Mouse (Mus musculus) adrenal gland, adult 2 months (tissue): ENCODE results near the gene Nbl1. TPM values are rescaled to one million over a fixed set of nuclear protein-coding genes. Genes with fewer than 3 reads are reported as not detected.
A peak's percentile ranks its signal among the peaks of the same experiment; 100 is the strongest.

Experiments
- DNase-seq: peaks from one replicate; pipeline ENCODE4 v3.0.0; 2021
- polyA plus RNA-seq: library from polyadenylated mRNA; depleted of rRNA; stranded (reverse); fragments of >200 nt; gene quantifications from 2 replicates; pipeline ENCODE4 v1.2.3, GENCODE M21; 2012
- total RNA-seq, 2 experiments: library from RNA; stranded (reverse); gene quantifications; 2 replicates each; pipeline ENCODE4 v1.2.3; 2021

Gene Nbl1
- total and polyA plus RNA-seq, 3 experiments, result 44.0 to 135 (median 64.4) TPM

DNA sequence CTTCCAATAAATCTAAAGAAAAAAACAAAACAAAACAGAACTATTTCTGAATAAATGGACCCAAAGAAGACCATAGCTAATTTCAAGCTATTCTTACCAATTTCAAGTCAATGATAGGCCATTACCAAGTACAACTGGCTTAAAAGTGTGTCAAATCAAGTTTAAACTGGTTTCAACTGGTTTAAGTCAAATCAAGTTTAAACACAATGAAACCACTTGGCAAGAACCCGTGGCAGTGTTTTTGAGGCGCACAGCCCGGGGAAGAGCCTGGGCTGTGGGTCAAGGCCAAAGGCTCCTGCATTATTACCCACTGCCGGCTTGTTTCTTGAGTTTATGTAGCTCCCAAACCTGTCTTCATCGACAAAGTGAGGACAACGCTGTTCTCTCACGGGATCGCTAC is 7.5 kb upstream of the Nbl1 start:
- DNase-seq, result no peak

- DNase-seq, result no peak
Measured at GRCm38 (mm10) chr4:139096201-139096600, 3.4 kb upstream of the Nbl1 start.

GRCm38 (mm10) chr4:139095406-139095805 is 2.6 kb upstream of the Nbl1 start:
- DNase-seq, result peak; percentile 62

- DNase-seq, result no peak
Measured at GRCm38 (mm10) chr4:139093196-139093530, 370 bp upstream of the Nbl1 start.

DNA sequence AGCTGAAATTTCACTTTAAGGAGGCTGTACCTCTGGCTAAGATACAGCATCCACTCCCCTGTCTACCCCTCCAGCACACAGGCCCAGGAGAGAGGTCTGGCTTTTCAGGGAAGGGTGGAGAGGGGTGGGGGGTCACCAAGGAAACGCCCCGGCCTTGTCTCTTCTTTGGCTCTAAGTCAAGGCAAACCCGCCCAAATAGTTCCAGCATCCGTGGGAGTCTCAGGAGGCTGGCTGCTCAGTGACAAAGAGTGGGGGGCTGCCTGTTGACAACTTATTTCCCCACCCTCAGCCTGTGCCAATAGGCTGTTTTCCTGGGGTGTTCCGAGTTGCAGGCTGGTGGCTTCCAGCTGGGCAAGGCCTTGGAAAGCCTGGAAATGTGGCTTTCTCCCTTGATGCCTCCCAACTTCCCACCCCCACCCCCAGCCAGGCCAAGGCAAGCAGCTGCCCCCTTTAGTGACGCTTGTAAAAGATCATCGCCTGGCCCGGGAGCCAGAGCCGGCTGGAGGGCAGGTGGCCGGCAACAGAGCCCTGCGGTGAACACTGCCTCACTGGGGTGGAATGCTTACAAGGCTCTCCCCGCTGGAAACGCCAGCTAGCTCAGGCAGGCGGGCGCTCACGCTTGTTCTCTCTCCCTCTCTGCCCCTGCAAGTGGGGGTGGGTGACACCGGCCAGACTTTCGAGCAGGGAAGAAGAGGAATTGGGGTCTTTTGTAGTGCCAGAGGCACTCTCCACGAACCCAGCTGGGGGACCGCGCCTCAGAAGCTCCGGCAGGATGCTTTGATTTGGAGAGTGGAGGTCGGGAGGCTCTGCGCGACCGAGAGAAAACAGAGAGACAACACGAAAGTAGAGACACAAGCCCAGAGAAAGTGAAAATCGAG is 1.1 kb downstream of the Nbl1 start:
- DNase-seq, result peak; percentile 41

GRCm38 (mm10) chr4:139091066-139091465 is 1.7 kb downstream of the Nbl1 start:
- no peak for DNase-seq

- no peak for DNase-seq
Measured at GRCm38 (mm10) chr4:139090303-139090940, 2.4 kb downstream of the Nbl1 start.

GRCm38 (mm10) chr4:139088982-139089671 is 3.7 kb downstream of the Nbl1 start:
- DNase-seq, result no peak

DNA sequence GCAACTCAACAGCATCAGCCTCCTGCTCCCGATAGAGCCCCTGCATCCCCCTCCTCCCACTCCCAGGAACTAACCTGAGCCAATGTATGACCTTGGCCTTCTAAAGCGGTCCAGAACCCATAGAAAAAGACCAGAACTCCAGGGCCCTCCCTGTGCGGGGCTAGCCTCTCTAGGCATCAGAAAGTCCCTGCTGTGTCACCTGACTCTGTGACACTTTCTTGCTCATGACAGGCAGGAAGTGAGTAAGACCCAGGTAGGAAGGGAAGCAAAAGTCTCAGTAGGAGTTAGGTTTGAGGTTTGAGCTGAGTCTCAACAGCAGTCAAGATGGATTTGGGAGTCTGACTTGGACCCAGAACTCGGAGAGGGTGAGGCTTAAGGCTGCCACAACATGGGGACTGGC is 5.8 kb downstream of the Nbl1 start:
- DNase-seq, result no peak

DNA sequence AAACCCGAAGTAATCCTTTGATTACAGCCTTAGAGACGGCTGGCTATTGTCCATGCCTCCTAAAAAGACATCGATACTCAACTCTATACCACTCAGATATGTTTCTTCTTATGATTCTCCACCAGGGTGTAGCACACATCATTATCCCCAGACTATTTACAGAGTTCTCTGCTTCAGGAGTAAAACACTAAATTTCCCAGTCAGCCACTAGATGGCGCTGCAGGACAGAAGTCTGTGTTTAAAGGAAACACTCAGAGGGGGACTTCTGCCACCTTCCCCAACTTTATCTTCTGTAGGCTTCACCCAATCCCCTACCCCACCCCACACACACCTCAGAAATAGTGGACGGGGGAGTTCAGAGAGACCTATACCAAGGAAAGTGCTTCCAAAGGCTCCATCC is 6.8 kb downstream of the Nbl1 start:
- peak; percentile 70 for DNase-seq

DNA sequence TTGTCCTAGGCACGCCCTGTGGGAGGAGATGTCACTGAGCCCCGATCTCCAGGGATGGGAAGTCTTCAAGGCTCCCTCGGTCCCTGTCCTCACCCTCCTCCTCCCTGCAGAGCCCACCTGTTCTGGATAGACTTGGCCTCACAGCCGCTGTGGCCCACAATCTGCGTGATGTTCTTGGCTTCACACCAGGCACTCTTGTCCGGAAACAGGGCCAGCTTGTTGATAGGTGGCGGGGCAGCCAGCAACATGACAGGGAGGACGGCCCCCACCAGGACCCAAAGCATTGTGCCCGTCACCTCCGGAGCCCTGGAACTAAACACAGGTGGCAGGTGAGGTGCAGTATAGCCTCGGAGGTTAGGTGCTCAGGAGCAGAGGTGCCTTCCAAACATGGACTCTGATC is 7.5 kb downstream of the Nbl1 start:
- no peak for DNase-seq

GRCm38 (mm10) chr4:139082790-139083564 is 9.8 kb downstream of the Nbl1 start:
- DNase-seq, result no peak

DNA sequence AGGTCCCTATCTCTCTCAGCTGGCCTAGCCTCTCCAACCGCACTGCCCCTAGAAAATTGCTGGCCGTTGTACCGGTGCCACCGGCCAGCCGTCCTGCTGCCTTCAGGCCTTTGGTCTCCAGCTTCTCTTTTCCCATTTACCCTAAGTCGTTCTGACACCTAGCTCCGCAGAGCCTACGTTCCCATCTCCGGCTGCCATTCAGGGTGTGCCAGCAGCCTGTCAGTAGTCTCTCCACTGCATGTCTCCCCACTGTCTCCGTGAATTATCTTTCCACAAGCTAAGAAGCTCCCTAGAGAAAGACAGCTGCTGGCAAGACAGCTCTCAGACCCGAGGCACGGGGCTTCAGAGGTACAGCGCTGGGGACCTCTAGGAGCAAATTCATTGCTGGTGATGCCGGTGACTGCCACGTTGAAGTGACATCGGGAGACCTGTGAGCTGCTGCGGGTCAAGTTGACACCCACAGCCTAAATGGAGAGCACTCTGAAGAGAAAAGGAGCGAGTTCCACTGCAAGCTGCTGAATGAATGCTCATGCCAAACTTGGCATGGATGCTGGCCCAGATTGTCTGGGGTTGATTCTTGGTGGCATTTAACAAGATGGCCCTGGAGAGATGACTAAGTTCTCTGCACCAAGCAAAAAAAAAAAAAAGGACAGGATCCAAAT is 11.4 kb downstream of the Nbl1 start:
- DNase-seq, result peak; percentile 63

GRCm38 (mm10) chr4:139080259-139080658 is 12.5 kb downstream of the Nbl1 start:
- no peak for DNase-seq

GRCm38 (mm10) chr4:139079439-139079838 is 13.4 kb downstream of the Nbl1 start:
- no peak for DNase-seq

DNA sequence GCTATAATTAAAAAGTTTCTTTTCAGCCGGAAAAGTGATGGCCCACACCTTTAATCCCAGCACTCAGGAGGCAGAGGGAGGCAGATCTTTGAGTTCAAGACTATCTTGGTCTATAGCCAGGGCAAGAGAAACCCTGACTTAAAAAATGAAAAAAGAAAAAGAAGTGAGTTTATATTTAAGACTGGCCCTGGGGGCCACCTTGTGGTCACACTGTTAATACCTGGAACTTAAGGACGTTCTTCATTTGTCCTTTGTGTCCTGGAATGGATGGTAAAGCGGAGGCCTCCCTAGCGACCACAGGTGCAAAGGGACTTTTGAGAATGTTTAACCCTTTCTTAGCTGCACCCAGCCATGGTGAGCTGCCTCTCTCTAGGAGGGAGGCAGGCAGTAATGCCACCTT is 14.1 kb downstream of the Nbl1 start:
- no peak for DNase-seq

GRCm38 (mm10) chr4:139078313-139078712 is 14.5 kb downstream of the Nbl1 start:
- DNase-seq, result no peak

DNA sequence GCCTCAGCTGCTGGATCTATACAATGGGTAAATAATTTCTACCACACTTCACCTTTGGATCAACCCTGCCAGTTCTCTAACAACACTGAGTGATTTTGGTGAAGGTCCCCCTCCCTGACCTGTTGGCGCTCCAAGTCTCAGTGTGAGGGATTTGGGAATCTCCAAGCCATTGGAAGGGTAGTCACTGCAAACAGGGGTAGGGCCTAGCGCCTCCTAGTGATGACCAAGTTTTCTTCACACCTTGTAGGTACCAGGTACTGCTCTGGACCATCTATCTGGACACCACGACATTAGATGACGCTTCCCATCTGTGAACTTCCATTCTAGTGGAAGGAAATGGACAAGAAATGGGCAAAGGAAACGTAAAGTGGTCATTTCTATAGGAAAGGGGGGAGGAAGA is 16.9 kb downstream of the Nbl1 start:
- no peak for DNase-seq

DNA sequence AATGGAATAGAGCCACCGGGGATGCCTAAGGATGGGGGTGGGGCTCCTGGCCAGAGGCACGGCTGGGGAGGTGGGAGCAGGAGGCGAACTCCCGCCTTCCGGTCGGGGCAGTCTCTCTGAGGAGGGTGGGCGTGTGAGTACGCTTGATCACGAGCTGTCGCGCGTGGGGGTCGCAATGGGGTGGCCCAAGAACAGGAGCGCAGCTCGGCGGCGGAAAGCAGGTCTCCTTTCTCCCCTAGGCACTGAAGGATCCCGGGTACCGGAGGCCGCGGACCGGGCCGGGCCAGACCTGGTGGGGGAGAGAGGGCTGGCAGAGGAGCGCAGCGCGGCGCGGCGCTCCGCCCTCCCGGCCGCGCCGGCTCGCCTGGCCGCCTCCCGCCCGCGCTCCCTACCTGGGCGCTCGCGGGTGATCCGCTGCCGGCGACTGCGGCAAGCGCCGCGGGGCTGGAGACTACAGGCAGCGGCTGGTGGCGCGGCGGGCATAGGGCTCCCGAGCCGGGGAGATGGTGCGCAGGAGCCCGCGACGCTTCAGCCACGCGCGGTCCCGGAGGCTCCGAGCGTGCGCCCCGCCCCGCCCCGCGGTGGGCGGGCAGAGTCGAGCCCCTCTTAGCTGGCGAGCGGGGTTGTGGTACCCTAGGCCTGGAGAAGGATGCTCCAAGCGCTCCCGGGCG is 17.6 kb downstream of the Nbl1 start, which contains the start of gene Htr6:
Htr6 (minus strand) TSS at position 530 of the 671 bp plus-strand sequence.
- no peak for DNase-seq

DNA sequence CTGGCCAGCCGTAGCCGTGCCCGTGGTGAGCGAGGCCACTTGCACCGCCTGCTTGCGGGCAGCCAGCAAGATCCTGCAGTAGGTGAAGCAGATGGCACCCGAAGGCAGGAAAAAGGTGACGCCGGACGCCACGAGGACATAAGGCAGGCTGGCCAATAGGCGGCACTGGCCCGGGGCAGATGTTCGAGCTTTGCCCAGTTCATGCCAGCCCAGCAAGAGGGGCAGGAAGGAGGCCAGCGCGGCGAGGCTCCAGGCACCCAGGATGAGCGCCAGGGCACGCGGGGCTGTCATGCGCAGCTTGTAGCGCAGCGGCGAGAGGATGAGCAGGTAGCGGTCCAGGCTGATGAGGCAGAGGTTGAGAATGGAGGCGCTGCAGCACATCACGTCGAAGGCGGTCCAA is 18.7 kb downstream of the Nbl1 start:
- no peak for DNase-seq

- no peak for DNase-seq
Measured at GRCm38 (mm10) chr4:139068287-139068686, 24.5 kb downstream of the Nbl1 start.
